13 mouse cellular contexts compared by ENCODE assay signal in genomic region chr11:75247137-75247730, GRCm38 (mm10). TPM values are rescaled to one million over a fixed set of nuclear protein-coding genes. Genes with fewer than 3 reads are reported as not detected.
A peak's percentile ranks its signal among the peaks of the same experiment; 100 is the strongest.
DNase-seq lines count a peak whose midpoint lies in the region; TF ChIP-seq lines count a peak whose summit lies in the region.
"Had no signal": no experiment of that assay in that cellular context is flagged by ENCODE, and none has a peak within 500 bp of the region (broad histone marks: within the 10 kb centered on the region; RNA-seq: fewer than 3 reads in every experiment).

No protein-coding gene starts in this region.

- 36% methylated on average over 10 of the region's 10 CpGs for WGBS in small intestine, adult 2 months

- H3K9me3 ChIP-seq in E14TG2a.4 (ENCODE audit: low read length) (no peaks in the 10 kb centered on the region), ES-E14 (ENCODE audit: control insufficient read depth, insufficient read depth, low read depth, low read length) (no peaks in the 10 kb centered on the region)
- H3K9me3 ChIP-seq: hindbrain, embryonic 13.5 days had no signal

- no peak for TF ChIP-seq POLR2A in small intestine, adult 2 months (IDR thresholded peaks at IDR 0.05; ENCODE audit: low read depth, low read length)

- TF ChIP-seq CTCF in E14TG2a.4 (conservative IDR thresholded peaks at IDR 0.05; ENCODE audit: low read length) = no peak
- TF ChIP-seq CTCF in small intestine, adult 2 months (IDR thresholded peaks at IDR 0.05; ENCODE audit: extremely low read depth, insufficient read length, insufficient replicate concordance, low read depth, low read length) = no peak

- H3K27me3 ChIP-seq in E14TG2a.4 (ENCODE audit: insufficient read depth, low read length) = peaks cover 33% of the 10 kb centered on the region
- H3K27me3 ChIP-seq in small intestine, adult 2 months (ENCODE audit: control insufficient read depth, insufficient read depth, low read length) = no peaks in the 10 kb centered on the region
- H3K27me3 ChIP-seq: hindbrain, embryonic 13.5 days had no signal

- DNase-seq in kidney, adult 9 months = peak; percentile 46
- DNase-seq in kidney, adult 18-20 months = no peak
- peak; percentile 19 for DNase-seq in ES-E14 (ENCODE audit: low read depth, low spot score)
- DNase-seq in gastrocnemius, postnatal 25 days = no peak
- no peak for DNase-seq in left cerebral cortex, adult 11 months (ENCODE audit: low spot score)
- DNase-seq: cerebellum, adult 18-20 months; gastrocnemius, postnatal 36 days; midbrain, embryonic 14.5 days; right cerebral cortex, postnatal 25 days had no signal

- H3K4me3 ChIP-seq in E14TG2a.4 (replicated peaks; ENCODE audit: low read length) (peak overlapping the region; percentile 45), ES-E14 (ENCODE audit: insufficient read depth in 1 of 2, low read depth in 1 of 2, low read length in 2 of 2, poor library complexity in 1 of 2, severe bottlenecking in 1 of 2) (peak overlapping the region in 1 of 2 experiments; percentile 7; a peak in 2 of 4 replicates)
- peak overlapping the region; percentile 35; the same call in 1 of the 2 replicates for H3K4me3 ChIP-seq in small intestine, adult 2 months (ENCODE audit: low read depth, low read length)
- H3K4me3 ChIP-seq: hindbrain, embryonic 13.5 days had no signal

- in situ Hi-C loops in ES-E14 (cut with MboI; ENCODE audit: low sequenced_read_pairs in 2 of 2, unreplicated experiment in 2 of 2) = no loop called here

- H3K9ac ChIP-seq in ES-E14 (ENCODE audit: insufficient read depth, low read depth, low read length, poor library complexity, severe bottlenecking) = no peak overlapping the region
- H3K9ac ChIP-seq: hindbrain, embryonic 13.5 days had no signal

- H3K4me1 ChIP-seq in E14TG2a.4 (replicated peaks; ENCODE audit: low read depth, low read length) (peaks cover 82% of the 10 kb centered on the region), ES-E14 (ENCODE audit: control insufficient read depth in 2 of 2, insufficient read depth in 2 of 2, low read length in 2 of 2, poor library complexity in 1 of 2) (peaks cover 6 to 40% of the 10 kb centered on the region in 2 experiments)
- H3K4me1 ChIP-seq in small intestine, adult 2 months (ENCODE audit: control insufficient read depth, insufficient read depth, insufficient read length, low read length) = peaks cover 16% of the 10 kb centered on the region

- H3K36me3 ChIP-seq in E14TG2a.4 (ENCODE audit: insufficient read depth, low read length) = no peaks in the 10 kb centered on the region
- H3K36me3 ChIP-seq in ES-E14 (ENCODE audit: control insufficient read depth, insufficient read depth, low read length, poor library complexity, severe bottlenecking) = no peaks in the 10 kb centered on the region
- H3K36me3 ChIP-seq in small intestine, adult 2 months (ENCODE audit: control insufficient read depth, insufficient read depth, low read length) = no peaks in the 10 kb centered on the region
- H3K36me3 ChIP-seq: hindbrain, embryonic 13.5 days had no signal

- H3K27ac ChIP-seq in ES-E14 (ENCODE audit: insufficient read depth, low read depth, low read length, poor library complexity, severe bottlenecking) = no peak overlapping the region
- peak overlapping the region; percentile 72 for H3K27ac ChIP-seq in small intestine, adult 2 months (ENCODE audit: insufficient read depth, low read depth, low read length)
- H3K27ac ChIP-seq: hindbrain, embryonic 13.5 days; macrophage had no signal

TF ChIP-seq in ES-E14, 5 proteins besides CTCF, POLR2A, EP300 and RAD21:
- TF ChIP-seq MAFK (IDR thresholded peaks at IDR 0.05; ENCODE audit: insufficient read depth, low read depth, low read length) = no peak
- TF ChIP-seq CHD2 (IDR thresholded peaks at IDR 0.05; ENCODE audit: low read depth, low read length) = no peak

RNA-seq across cellular contexts. Expression of gene Rtn4rl1, which starts 53.7 kb away (rescaled TPM):
- 1.0 and 1.1 TPM in 2 replicates for total RNA-seq in ES-E14 (2012; rRNA removed)
- polyA plus RNA-seq in small intestine, adult 2 months (2012; rRNA removed) = 8.6 and 11.8 TPM in 2 replicates
- 1 to 10 TPM in 1 of 2 experiments, under 1 TPM in 1; 1.00 to 1.7 TPM for total RNA-seq in gastrocnemius, postnatal 25 days (2021)

RNA-seq across cellular contexts. Expression of gene Dph1, which starts 56.2 kb away (rescaled TPM):
- total RNA-seq in ES-E14 (2012; rRNA removed) = 32.8 and 43.6 TPM in 2 replicates
- polyA plus RNA-seq in small intestine, adult 2 months (2012; rRNA removed) = 9.9 and 13.7 TPM in 2 replicates
- total RNA-seq in gastrocnemius, postnatal 25 days (2021) = 1 to 10 TPM; 5.6 to 5.8 TPM

Comparison
In these comparisons a context has a peak if more than half of its experiments do, and no peak if none do; other contexts are left out.
1. DNase-seq: peak in kidney, adult 9 months (single experiment) and ES-E14 (single experiment); none in kidney, adult 18-20 months (single experiment), gastrocnemius, postnatal 25 days (single experiment) and left cerebral cortex, adult 11 months (single experiment).